Mouse (Mus musculus) mouse embryonic stem cell (cell line): ENCODE data around the gene Hist1h2bh.

ENCODE experiments used
- in situ Hi-C, 2 experiments: fragments of 300-500 bp; cut with MboI; formaldehyde crosslinking; loops; 1 replicate in 1 of 2; 3 replicates in 1 of 2; pipeline ENCODE4 v1.14.3; 2019 to 2020; ENCODE audit warnings: low sequenced_read_pairs in 2 of 2, low pct_unique_long_range_greater_than_20kb in 1 of 2, mixed read lengths in 1 of 2; ENCODE audit not compliant: unreplicated experiment in 1 of 2

Hist1h2bh gene

DNA sequence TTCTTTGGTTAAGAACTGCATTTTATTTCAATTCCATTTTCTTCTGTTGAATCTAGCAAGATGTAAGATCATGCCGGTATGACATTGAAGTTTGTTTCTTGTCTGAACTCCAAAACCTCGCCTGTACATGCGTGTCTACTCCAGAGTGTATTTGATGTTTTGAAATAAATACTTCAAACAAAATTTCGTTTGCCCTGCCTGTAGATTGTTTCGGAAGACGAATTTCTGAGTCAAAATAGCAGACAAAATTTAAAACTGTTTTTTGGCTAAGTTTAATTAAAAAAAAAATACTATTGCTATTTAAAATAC is 24.9 kb downstream of the Hist1h2bh start:
- in situ Hi-C loops = loop anchor here (5.0 to 25.0 kb wide), 3 partner anchors 91 to 1481 kb away; partner anchors contain the start of genes Hist1h2ag (in 1 of the 2), Hist1h2ah (in 1 of the 2), Hist1h2bj (in 1 of the 2) and Hist1h2bk (in 1 of the 2)

- in situ Hi-C loops = loop anchor here (5.0 to 25.0 kb wide), 3 partner anchors 90 to 1480 kb away; partner anchors contain the start of genes Hist1h2ag (in 1 of the 2), Hist1h2ah (in 1 of the 2), Hist1h2bj (in 1 of the 2) and Hist1h2bk (in 1 of the 2)
Measured at GRCm38 (mm10) chr13:23517603-23518294, 25.4 kb downstream of the Hist1h2bh start.

DNA sequence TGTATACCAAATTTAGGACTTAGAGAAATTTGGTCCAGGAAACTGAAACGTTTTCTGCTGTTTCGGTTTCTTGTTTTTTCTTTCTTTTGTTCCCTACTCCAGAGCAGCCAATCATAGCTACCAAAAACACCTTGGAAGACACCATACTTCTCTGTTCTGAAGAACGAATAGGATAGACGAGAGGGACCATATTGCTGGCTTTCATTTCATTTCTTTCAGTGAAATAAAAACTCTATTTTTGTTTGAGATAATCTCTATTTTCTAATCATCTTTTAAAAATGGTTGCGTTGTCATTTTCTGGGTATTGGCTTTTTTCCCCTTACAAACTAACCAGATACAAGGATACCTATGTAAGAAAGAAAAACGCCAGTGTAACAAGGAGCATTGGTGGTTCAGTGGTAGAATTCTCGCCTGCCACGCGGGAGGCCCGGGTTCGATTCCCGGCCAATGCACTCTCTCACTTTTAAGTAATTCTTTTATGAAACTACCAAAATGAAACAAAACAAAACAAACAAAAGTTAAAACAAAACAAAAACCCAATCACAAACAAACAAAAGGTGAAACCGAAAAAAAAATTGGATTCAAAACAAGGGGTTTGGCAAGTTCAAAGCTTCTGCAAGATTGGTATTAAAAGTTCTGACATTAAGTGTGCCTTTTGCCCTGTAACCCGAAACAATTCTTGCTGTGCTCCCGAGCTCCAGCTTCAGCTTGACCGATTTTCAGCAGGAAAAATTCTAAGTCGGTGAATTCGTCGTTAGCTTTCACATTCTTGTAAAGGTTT is 26.2 kb downstream of the Hist1h2bh start:
- in situ Hi-C loops = loop anchor here (5.0 to 25.0 kb wide), 3 partner anchors 90 to 1480 kb away; partner anchors contain the start of genes Hist1h2ag (in 1 of the 2), Hist1h2ah (in 1 of the 2), Hist1h2bj (in 1 of the 2) and Hist1h2bk (in 1 of the 2)

GRCm38 (mm10) chr13:23515826-23516620 is 27.2 kb downstream of the Hist1h2bh start:
- in situ Hi-C loops = loop anchor here (5.0 to 25.0 kb wide), 3 partner anchors 89 to 1479 kb away; partner anchors contain the start of genes Hist1h2ag (in 1 of the 2), Hist1h2ah (in 1 of the 2), Hist1h2bj (in 1 of the 2) and Hist1h2bk (in 1 of the 2)

GRCm38 (mm10) chr13:23515281-23515680 is 27.9 kb downstream of the Hist1h2bh start:
- in situ Hi-C loops = loop anchor here (5.0 to 25.0 kb wide), 3 partner anchors 88 to 1478 kb away; partner anchors contain the start of genes Hist1h2ag (in 1 of the 2), Hist1h2ah (in 1 of the 2), Hist1h2bj (in 1 of the 2) and Hist1h2bk (in 1 of the 2)

- in situ Hi-C loops = loop anchor here (10.0 to 25.0 kb wide), 2 partner anchors 209 to 1476 kb away; partner anchors contain the start of genes Hist1h2ag (in 1 of the 2), Hist1h2ah (in 1 of the 2), Hist1h2bj (in 1 of the 2) and Hist1h2bk (in 1 of the 2)
Measured at GRCm38 (mm10) chr13:23513517-23513916, 29.7 kb downstream of the Hist1h2bh start.

DNA sequence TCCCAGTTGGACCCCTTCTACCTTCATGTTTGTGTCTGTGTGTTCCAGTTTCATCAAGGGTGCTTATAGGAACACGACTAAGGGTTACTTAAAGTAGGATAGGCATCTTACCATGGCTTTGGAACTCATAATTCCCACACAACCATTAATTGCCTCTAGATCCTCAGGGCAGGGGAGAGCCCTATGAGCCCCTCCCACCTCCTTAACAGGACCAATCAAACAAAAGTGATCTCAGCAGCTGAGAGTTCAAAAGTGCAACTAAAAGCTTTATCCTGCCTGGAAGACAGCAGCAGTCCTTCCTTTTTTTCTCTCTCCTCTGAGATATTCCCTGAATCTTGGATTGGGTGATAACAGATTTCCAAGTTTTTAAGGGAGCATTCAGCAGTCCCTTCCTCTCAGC is 33.1 kb downstream of the Hist1h2bh start:
- in situ Hi-C loops = loop anchor here (10.0 to 25.0 kb wide), 2 partner anchors 205 to 1473 kb away; partner anchors contain the start of genes Hist1h2ag (in 1 of the 2), Hist1h2ah (in 1 of the 2), Hist1h2bj (in 1 of the 2) and Hist1h2bk (in 1 of the 2)

GRCm38 (mm10) chr13:23506819-23507515 is 36.2 kb downstream of the Hist1h2bh start:
- in situ Hi-C loops = loop anchor here (10.0 to 25.0 kb wide), 3 partner anchors 52 to 1582 kb away; partner anchors contain the start of genes Hist1h2ag (in 1 of the 2), Hist1h2ah (in 1 of the 2), Hist1h2bj (in 1 of the 2) and Hist1h2bk (in 1 of the 2)

DNA sequence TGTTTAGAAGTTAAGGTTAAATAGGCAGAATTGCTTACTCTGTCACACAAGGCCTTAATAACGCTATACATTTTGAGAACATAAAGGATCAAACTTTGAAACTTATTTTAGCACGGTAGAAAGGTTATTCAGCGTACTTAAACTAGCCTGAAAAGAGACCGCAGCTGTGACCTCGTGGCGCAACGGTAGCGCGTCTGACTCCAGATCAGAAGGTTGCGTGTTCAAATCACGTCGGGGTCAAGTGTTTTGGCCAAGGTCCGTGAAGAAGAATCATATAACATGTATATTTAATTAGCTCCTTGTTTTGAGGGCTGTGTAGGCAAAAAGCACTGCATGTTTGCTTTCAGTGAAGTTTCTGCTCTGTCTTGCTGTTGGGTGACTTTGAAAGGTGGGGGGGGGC is 36.8 kb downstream of the Hist1h2bh start:
- in situ Hi-C loops = loop anchor here (10.0 to 25.0 kb wide), 3 partner anchors 52 to 1582 kb away; partner anchors contain the start of genes Hist1h2ag (in 1 of the 2), Hist1h2ah (in 1 of the 2), Hist1h2bj (in 1 of the 2) and Hist1h2bk (in 1 of the 2)

- in situ Hi-C loops = loop anchor here (10.0 to 25.0 kb wide), 3 partner anchors 51 to 1581 kb away; partner anchors contain the start of genes Hist1h2ag (in 1 of the 2), Hist1h2ah (in 1 of the 2), Hist1h2bj (in 1 of the 2) and Hist1h2bk (in 1 of the 2)
Measured at GRCm38 (mm10) chr13:23505662-23506345, 37.4 kb downstream of the Hist1h2bh start.

DNA sequence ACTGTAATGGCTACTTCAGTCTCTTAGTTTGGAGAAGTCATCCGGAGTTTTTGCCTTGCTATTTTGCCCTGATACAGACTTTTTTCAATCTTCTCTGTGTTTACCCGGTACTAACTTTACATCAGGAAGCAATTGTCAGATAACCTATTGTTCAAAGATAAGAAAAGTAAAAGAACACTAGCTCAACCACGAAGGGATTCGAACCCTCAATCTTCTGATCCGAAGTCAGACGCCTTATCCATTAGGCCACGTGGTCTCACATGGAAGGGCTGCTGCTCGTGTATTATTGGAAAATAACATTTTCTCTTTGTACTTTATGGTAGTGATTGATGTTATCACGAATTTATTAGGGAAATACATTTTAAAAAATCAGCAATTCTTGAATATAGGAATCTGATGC is 39.4 kb downstream of the Hist1h2bh start:
- in situ Hi-C loops = loop anchor here (10.0 to 25.0 kb wide), 3 partner anchors 49 to 1579 kb away; partner anchors contain the start of genes Hist1h2ag (in 1 of the 2), Hist1h2ah (in 1 of the 2), Hist1h2bj (in 1 of the 2) and Hist1h2bk (in 1 of the 2)

- in situ Hi-C loops = loop anchor here (10.0 to 25.0 kb wide), 3 partner anchors 48 to 1578 kb away; partner anchors contain the start of genes Hist1h2ag (in 1 of the 2), Hist1h2ah (in 1 of the 2), Hist1h2bj (in 1 of the 2) and Hist1h2bk (in 1 of the 2)
Measured at GRCm38 (mm10) chr13:23502916-23503315, 40.3 kb downstream of the Hist1h2bh start.

- in situ Hi-C loops = loop anchor here (10.0 to 25.0 kb wide), 3 partner anchors 47 to 1577 kb away; partner anchors contain the start of genes Hist1h2ag (in 1 of the 2), Hist1h2ah (in 1 of the 2), Hist1h2bj (in 1 of the 2) and Hist1h2bk (in 1 of the 2)
Measured at GRCm38 (mm10) chr13:23502031-23502567, 41.1 kb downstream of the Hist1h2bh start.

DNA sequence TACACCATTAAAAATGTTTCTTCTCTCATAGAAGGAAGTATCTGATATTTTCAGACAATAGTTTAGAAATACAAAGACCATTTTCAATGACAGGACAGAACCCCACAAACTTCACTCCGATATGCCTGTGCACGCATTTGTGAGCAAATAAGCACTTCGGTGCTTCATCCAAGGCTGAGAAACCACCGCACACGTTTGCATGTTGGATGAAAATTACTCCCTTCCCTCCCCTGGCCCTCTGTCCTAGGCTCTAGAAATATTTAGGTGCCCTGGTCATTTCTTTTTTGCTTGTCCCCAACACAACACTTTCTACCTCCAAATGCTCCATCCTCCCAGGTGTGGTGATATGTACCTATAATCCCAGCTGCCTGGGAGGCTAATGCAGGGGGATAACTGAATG is 41.7 kb downstream of the Hist1h2bh start:
- in situ Hi-C loops = loop anchor here (10.0 to 25.0 kb wide), 3 partner anchors 47 to 1577 kb away; partner anchors contain the start of genes Hist1h2ag (in 1 of the 2), Hist1h2ah (in 1 of the 2), Hist1h2bj (in 1 of the 2) and Hist1h2bk (in 1 of the 2)
